Mouse (Mus musculus) monocyte, adult 5-6 weeks (primary cell): Measurements from ENCODE around the gene Rab44. TPM values are rescaled to one million over a fixed set of nuclear protein-coding genes. Genes with fewer than 3 reads are reported as not detected.
A peak's percentile ranks its signal among the peaks of the same experiment; 100 is the strongest.
"Not testable (repeated sequence)": the region's sequence is repeated elsewhere in the genome, so short reads cannot be mapped to it uniquely, and the experiment has no call there.

Experiments
- ATAC-seq: fragments of 153-309, 156-312 bp; replicated peaks from 2 replicates; pipeline ENCODE4 v1.8.0; 2017; ENCODE audit warnings: mild to moderate bottlenecking; ENCODE audit not compliant: low TSS enrichment, insufficient number of reproducible peaks, severe bottlenecking, poor library complexity, low FRiP score
- total RNA-seq: library from RNA; stranded (forward); fragments of 200-1000, 200-491, 200-594 nt; gene quantifications from 3 replicates; pipeline ENCODE4 v1.2.3, GENCODE M21; 2017

Rab44 gene
- total RNA-seq, 1 experiment from 2014 or later = 83.3 TPM

GRCm38 (mm10) chr17:29085266-29085665, 28.7 kb upstream of the Rab44 start:
- ATAC-seq = no peak

GRCm38 (mm10) chr17:29086916-29087315, 27.0 kb upstream of the Rab44 start:
- no peak for ATAC-seq

DNA sequence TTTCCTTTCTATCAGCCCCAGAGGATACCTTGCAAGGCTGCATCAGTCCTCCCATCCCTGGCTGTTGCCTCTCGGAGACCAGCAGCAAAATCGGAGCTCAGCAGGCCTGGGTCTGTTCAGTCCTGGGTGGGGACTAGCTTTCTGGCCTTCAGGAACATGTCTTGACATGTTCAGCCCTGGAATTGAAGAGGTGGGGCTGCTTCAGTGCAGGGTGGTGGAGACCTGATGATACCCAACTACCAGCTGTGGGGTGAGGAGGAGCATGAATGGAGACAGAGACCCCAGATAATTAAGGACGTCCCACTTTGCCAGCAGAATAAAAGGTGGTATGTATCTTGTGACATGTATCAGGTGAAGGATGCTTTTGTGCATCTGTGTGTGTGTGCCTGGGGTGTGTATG, 23.2 kb upstream of the Rab44 start, which contains the start of gene Cdkn1a:
Cdkn1a (plus strand) TSS at position 201 of the 400 bp plus-strand sequence.
- ATAC-seq = no peak

DNA sequence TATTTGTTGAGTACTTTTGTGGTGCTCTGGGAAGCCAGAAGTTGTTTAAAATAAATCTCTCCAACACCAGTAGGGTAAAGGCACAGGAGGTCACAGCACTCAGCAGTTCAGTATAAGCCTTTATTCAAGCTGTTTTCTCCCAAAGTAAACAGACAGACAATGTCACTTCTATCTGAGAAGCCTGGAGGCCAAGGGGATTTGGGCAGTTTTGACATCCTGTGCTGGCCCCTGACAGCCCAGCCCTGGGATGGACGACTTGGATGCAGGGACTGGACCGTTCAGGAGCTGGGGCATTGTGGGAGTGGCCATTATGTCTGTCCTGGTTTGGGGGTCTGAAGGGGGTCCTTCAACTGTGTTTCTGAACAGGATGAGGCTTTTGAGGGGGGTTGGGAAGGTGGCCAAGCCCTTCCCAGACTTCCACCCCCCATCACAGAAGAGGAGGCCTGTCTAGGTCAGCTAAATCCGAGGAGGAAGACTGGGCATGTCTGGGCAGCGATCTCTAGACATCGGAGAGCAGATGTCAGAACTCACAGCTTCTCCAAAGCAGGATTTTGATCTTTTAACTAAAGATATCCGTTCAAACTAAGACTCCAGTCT, 22.5 kb upstream of the Rab44 start:
- ATAC-seq = no peak

DNA sequence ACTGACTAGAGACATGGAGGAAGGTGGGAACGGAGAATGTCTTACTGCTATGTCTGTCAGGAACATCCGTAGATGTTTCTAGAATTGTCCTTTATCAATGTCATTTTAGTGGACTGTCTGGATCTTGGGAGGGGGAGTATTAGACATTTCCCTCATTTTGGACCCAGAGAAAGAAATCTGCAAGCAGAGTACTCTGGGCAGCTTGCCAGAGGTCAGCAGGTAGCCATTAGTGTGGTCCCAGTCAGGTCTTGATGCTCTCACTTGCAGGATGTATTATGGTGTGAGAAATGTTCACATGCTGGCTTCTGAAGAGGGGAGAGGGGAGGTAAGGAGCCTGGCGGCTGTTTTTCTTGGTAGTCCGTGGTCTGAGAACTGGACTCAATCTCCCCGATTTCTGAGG, 21.4 kb upstream of the Rab44 start:
- ATAC-seq = no peak

DNA sequence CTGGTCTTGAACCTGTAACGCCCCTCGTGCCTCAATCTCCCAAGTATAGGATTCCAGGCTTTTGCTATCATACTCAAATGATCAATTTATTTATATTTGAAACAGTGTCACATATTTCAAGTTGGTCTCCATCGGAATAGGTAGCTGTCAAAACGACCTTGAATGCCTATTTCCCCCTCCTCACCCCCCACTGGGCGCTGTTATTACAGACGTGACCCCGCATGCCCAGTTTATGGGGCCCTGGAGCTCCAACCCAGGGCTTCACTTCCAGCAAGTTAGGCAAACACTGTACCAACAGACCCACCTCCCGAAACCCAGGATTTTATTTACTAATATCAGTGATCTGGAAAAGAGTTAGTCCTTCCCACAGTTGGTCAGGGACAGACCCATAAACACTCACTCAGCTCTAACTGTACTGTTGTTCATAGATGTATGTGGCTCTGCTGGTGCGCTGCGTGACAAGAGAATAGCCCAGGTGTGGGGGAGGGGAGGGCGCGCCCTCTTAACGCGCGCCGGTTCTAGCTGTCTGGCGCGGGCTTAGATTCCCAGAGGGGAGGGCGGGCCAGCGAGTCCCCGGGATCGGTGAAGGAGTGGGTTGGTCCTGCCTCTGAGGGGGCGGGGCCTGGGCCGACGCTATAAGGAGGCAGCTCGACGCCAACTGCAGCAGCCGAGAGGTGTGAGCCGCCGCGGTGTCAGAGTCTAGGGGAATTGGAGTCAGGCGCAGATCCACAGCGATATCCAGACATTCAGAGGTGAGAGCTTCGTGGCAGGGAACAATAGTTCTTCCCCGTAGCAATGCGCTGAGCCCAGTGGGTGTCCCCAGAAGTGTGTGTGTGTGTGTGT, 20.6 kb upstream of the Rab44 start:
- ATAC-seq = peak; percentile 56

DNA sequence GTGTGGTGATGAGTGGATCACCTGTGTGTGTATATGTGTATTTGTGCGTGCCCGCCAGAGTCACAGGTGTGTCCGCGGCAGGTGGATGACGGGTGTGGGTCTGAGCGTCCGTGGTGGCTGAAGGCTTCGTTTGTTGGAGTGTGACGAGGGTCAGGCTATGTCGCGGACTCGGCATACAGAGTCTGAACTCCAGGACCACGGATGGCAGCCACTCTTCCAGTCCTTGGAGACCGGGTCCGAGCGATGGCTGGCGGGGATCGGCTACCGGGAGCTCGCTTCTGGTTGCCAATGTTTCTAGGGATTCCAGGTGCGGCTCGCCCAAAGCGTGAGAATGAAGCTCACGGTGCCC, 20.0 kb upstream of the Rab44 start:
- no peak for ATAC-seq

DNA sequence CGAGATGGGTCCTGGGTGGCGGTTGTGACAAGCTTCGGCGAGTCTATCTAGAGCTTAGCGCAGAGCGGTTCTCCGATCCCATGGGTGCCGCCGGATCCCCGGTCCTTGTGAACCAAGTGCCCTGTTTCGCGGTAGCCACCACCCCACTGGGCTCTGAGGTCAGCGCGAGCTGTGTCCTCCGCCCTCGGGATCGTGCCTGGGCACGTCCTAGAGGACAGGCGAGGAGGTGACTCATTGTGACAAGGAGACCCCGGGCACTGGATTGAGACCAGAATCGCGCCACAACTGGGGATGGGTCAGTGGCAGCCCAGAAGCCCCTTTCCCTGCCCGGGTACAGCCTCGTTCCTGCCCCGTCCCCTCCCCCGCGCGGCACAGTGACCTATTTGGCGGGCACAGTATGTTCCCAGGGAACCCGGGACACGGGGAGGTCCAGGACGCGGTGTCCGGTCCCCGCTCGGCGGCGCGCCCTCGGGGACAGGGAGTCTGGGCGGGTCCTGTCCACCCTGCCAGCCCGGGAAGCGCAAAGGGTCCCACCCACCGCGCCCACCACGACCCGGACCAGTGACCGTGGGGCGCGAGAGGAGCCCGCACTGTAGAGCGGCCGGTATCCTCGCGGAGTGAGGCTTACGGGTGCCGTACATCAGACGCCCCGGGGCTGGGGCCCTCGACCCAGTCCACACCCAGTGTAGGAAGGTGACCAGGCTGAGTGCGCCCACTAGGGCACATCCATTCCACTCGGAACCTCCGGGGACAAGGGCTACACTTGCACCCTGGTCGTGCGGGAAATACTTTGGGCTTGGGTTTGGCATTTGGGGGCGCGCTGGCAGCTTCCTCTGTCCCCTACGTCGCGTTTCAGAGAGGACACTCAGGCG, 19.4 kb upstream of the Rab44 start:
- peak; percentile 23 for ATAC-seq

DNA sequence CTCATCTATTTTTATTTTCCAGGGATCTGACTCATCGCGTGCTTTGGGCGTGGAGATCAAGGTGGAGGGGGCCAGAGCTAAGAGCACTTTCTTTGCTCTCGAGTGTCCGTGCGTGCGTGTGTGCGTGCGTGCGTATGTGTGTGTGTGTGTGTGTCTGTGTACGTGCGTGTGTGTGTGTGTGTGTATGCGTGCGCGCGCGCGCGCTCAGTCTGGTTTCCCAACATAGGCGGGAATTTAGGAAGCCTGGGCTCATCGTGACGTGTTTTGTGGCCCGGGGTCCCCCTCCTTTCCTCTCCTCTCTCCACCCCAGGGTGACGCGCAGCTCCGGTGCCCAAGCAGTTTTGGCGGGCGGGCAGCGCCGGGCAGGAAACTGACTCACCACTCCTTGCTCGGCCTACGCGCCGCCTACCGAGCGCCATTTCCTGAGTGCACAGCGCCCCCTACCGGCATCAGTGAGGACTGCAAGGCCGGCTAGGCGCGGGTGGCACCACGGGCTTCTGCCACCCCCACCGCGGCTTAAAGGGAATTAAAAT, 18.7 kb upstream of the Rab44 start:
- ATAC-seq = peak; percentile 77

GRCm38 (mm10) chr17:29096245-29096644, 17.7 kb upstream of the Rab44 start:
- ATAC-seq = no peak

GRCm38 (mm10) chr17:29096851-29097561, 16.9 kb upstream of the Rab44 start:
- no peak for ATAC-seq

DNA sequence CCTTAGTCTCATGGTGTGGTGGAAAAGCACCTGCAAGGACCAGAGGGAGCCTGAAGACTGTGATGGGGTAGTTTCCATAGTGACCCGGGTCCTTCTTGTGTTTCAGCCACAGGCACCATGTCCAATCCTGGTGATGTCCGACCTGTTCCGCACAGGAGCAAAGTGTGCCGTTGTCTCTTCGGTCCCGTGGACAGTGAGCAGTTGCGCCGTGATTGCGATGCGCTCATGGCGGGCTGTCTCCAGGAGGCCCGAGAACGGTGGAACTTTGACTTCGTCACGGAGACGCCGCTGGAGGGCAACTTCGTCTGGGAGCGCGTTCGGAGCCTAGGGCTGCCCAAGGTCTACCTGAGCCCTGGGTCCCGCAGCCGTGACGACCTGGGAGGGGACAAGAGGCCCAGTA, 15.7 kb upstream of the Rab44 start:
- ATAC-seq = no peak

DNA sequence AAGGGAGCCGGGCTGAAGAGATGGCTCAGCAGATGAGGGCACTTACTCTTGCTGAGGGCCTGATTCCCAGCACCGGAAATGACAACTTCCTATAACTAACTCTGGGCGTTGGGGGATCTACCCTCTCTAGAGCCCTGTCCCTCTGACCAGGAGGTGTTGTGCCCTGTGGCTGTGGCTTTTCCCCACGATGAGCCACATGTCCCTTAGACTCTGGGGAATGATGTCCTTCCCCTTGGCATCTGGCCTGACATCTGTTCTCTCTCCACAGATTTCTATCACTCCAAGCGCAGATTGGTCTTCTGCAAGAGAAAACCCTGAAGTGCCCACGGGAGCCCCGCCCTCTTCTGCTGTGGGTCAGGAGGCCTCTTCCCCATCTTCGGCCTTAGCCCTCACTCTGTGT, 14.9 kb upstream of the Rab44 start:
- no peak for ATAC-seq

- ATAC-seq = no peak
Observed at GRCm38 (mm10) chr17:29100627-29101026, 13.3 kb upstream of the Rab44 start.

DNA sequence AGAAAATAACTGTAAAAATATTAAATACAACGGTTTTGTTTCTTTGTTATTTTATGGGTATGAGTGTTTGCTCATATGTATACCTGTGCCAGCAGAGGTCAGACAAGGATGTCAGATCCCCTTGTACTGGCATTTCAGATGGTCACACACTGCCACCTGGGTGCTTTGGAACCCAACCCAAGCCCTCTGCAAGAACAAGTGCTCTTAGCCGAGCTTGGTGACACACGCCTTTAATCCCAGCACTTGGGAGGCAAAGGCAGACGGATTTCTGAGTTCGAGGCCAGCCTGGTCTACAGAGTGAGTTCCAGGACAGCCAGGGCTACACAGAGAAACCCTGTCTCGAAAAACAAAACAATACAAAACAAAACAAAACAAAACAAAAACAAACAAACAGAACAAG, 3.6 kb upstream of the Rab44 start:
- ATAC-seq = not testable (repeated sequence)

DNA sequence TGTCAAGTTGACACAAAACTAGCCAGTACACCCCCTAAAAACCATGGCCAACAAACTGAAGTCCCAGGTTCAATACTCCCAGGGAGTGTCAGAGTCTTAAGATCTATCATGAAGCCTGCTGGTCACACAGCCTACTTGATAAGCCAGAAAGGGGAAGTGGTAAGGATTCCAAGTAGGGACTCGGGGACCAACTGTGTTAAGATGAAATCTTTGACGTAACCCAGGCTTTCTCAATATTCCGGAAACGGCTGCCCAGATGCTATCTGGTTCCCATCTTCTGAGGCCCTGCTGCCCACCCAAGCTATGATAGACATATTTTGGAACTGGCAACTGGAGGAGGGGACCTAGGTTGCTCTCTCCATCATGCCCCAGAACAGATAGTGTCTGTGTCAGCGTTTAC, 2.6 kb upstream of the Rab44 start:
- peak; percentile 71 for ATAC-seq

- no peak for ATAC-seq
Observed at GRCm38 (mm10) chr17:29116023-29116422, 2.1 kb downstream of the Rab44 start.

DNA sequence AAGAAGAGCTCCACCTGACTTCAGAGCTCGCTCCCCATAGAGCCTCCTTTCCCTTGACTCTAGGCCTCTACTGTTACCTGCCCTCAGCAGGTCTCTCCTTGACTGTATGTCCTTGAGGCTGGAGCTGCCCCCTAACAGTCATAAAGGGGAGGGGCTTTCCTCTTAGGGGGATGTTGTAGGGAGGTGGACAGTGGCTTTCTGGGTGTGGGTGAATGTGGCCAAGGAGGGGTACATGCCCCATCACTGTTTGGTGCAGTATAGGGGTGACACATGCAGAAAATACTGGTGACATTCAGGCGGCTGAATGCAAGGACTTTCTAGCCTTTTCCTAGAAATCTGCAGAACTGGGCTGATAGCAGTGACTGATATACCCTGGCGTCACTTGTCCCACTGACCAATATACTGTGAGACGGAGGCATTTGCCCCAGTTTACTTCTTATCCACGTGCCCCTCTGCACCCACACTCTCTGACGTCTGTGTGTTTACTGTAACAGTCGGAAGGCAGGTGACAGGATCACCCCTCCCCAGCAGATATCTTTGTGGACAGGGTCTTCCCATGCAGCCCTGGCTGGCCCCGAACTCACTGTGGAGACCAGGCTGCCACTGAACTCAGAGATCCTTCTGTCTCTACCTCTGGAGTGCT, 3.2 kb downstream of the Rab44 start:
- no peak for ATAC-seq
